Mouse (Mus musculus): ENCODE results near the gene Ubald2.
"Not testable (repeated sequence)": the region's sequence is repeated elsewhere in the genome, so short reads cannot be mapped to it uniquely, and the experiment has no call there.

Gene Ubald2

GRCm38 (mm10) chr11:116416196-116416943, 17.5 kb upstream of the Ubald2 start:
- no peak for DNase-seq (ENCODE audit: low spot score in 2 of 2)

DNA sequence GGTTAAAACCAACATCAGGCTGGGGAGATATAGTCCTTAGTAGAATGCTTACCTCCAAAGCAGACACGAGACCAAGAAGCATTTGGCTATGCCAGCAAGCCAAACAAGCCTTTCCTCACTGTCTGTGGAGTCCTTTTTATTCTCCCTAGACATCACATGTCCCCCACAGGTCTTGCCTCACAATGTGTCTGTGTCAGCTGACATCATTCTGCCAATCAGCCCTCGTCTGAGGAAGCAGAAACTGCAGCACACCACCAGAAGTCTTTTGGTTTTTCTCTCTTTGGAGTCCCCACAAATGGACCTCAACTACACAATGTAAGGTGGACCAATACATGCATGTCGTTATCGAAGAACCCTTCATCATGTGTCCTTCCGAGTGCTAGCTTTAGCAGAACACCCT, 16.8 kb upstream of the Ubald2 start:
- no peak for DNase-seq (ENCODE audit: low spot score in 2 of 2)

DNA sequence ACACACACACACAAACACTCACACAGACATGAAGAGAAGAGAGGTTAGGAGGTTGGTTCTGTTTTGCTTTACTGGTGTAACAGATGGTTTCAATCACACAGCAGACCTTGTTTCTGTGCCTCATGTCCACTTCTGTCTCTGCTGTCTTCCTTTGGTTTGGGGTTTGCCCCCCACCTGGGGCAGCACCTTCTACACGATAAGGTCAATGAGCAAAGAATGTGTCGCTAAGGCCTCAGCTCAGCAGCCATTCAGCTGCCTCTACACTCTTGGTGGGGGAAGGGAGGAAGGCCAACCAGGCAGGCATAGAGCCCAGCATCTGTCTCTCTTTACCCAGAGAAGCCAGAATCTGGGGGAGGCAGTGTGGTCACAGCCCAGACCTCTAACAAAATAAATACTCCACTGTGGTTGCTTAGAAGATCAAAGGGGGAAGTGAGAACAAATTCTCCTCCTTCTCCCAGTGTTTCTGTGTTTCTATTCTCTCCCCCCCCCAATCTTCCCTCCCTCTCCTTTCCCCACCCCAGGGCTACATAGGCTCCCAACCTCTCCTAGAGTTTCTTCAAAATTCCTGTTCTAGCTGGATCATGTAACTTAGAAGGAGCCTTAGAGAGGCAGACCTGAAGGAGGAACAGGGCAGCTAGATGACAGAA, 15.6 kb upstream of the Ubald2 start:
- DNase-seq (ENCODE audit: low spot score in 2 of 2): no peak

- DNase-seq (ENCODE audit: low spot score in 2 of 2): no peak
Observed at GRCm38 (mm10) chr11:116418841-116419462, 14.9 kb upstream of the Ubald2 start.

DNA sequence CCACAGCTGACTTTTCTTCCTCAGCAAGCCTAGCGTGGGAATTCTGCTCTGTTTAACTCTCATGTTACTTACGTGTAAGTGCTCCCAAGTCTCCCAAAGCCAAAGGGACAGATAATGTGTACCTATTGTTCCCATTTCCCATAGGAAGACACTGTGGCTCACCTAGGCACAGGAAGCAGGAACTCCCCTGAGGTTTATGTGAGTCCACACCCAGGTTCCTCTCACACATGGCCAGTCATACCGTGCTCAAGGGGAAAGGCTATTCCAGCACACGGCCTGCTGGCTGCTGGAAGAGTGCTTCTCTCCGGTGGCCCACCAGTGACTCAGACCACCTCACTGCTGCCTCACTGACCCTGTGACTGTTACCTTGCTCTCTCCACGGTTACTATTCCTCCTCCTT, 12.8 kb upstream of the Ubald2 start:
- no peak for DNase-seq (ENCODE audit: low spot score in 2 of 2)

DNA sequence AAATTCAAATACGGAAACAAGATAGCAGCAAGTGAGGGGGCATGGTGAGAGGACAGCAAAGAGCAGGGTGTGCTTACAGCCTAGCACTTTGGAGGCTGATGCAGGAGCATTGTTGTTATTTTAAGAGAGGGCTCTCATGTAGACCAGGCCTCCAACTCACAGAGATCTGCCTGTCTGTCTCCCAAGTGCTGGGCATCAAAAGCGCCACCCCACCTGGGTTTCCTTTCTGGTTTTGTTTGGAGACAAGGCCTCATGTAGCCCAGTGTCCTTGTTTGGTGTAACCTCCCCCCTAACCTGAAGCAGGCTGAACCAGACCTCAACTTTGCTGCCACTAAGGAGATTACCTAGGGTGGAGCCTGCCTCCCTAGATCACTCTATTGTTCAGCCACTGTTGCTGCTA, 11.3 kb upstream of the Ubald2 start:
- no peak for DNase-seq (ENCODE audit: low spot score in 2 of 2)

DNA sequence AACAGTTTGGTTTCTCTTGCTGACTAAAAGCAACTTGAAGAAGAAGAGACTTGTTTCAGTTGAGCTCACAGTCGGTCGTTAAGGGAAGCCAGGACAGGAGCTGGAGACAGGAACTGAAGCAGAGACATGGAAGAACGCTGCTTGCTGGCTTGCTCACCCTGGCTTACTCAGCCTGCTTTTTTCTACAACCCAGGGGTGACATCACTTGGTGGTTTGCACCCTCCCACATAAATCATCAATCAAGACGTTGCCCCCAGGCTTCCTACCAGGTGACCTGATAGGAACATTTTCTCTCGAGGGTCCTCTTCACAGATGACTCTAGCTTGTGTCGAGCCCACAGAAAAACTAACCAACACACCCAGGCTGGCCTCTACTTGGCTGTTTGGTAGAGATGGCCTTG, 10.7 kb upstream of the Ubald2 start:
- DNase-seq (ENCODE audit: low spot score in 2 of 2): no peak

DNA sequence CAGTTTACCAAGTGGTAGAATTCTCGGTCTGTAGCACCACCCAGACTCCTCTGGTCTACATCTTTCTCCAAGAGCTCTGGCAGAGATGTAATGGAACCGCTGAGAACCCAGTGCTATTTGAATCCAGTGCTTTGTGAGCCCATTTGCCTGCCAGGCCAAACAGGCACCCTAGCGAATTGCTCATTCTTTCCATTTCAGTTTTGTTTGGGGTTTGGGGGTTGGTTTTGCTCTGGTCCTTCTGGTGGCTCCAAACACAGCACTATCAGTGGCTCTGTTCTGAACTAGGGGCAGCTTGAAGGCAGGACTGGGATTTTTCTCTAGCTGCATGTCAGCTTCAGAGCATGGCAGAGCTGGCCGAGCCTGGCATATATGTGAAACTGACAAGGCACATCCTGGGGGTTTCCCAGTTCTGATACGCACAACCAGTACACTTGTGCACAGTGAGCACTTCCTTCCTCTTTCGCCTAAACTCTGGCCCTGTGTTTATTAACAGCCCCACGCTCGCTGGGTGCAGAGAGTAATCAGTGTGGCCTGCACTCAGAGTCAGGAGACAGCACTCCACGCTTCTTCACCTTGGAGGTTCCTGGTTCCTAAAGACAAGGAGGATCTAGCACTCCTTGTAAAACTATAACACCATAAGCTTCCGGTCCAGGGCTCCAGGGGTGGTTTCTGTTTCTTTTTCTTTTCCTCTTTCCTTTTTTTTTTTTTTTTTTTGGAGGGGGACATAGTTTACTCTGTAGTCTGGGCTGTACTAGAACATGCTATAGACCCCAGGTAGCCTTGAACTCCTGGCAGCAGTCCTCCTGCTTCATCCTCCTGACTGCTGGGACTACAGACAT, 9.9 kb upstream of the Ubald2 start:
- no peak for DNase-seq (ENCODE audit: low spot score in 2 of 2)

DNA sequence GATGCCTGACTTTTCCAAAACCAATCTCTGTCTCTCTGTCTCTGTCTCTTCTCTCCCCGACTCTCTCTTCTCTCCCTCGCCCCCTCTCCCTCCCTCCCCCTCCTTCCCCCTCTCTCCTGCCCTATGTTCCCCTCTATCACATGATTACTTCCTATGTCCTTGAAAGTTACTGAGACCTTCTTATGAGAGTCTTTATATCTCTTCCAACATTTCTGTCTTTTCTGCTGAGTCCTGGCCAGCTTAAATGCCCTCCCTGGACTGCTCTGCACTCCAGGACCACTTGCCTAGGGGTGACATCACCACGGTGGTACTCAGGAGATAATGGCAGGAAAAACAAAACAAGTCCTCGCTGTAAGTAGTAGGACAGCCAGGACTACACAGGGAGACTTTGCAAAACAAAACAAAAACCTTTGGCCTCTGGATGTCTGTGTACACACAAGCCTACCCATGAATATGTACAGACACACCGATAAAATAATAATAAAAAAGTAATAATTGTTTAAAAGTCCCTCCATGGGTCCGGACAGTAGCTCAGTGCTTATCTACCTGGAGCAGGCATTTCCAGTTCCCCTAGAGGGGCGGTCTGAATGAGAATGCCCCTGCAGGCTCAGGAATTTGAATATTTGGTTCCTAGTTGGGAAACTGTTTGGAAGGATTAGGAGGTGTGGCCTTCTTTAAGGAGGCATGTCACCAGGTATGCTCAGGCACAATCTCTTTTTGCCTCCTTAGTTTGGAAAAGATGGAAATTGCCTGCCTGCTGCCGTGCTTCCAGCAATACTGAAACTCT, 9.1 kb upstream of the Ubald2 start:
- no peak for DNase-seq (ENCODE audit: low spot score in 2 of 2)

DNA sequence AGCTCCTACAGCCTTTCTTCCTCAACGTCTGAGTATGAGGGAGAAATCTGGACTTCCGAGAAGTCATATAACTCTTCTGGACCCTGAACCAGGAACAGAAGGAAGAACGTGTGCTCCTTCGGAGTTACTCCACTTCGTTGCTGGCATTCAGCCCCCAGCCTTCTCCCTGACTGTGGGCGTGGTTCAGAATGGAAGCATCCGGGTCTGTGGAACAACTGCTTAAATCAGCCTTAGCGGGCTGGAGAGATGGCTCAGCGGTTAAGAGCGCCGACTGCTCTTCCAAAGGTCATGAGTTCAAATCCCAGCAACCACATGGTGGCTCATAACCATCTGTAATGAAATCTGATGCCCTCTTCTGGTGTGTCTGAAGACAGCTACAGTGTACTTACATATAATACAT, 7.6 kb upstream of the Ubald2 start:
- DNase-seq (ENCODE audit: low spot score in 2 of 2): not testable (repeated sequence)

DNA sequence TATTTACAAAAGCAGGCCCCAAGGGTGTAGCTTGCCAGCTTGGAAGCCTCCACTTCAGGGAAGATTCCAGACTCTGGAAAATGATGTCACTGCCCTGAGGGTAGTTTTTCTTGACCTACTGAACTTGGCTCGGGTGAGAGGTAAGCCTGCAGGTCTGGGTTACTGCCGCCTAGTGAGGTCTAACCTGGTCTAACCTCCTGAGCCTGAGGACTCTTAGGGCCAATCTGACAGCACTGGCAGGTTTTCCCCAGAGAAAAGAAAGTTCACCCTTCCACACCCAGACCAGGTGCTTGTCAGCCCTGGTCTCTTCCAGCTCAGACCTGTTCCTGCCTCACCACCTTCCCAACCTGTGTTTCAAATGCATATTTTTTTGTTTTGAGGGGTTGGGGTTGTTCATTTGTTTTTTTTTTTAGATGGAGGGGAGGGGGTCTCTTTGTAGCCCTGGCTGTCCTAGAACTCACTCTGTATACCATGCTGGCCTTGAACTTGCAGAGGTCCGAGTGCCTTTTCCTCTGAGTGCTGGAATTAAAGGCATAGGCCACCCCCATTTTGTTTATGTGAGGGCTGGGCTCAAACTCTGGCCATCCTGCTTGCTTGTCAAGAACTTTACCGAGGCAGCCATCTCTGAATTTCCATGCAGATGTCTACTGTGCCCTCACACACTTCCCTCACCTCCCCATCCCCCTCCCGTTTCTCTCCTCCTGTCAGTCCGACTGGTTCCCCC, 6.9 kb upstream of the Ubald2 start:
- no peak for DNase-seq (ENCODE audit: low spot score in 2 of 2)

DNA sequence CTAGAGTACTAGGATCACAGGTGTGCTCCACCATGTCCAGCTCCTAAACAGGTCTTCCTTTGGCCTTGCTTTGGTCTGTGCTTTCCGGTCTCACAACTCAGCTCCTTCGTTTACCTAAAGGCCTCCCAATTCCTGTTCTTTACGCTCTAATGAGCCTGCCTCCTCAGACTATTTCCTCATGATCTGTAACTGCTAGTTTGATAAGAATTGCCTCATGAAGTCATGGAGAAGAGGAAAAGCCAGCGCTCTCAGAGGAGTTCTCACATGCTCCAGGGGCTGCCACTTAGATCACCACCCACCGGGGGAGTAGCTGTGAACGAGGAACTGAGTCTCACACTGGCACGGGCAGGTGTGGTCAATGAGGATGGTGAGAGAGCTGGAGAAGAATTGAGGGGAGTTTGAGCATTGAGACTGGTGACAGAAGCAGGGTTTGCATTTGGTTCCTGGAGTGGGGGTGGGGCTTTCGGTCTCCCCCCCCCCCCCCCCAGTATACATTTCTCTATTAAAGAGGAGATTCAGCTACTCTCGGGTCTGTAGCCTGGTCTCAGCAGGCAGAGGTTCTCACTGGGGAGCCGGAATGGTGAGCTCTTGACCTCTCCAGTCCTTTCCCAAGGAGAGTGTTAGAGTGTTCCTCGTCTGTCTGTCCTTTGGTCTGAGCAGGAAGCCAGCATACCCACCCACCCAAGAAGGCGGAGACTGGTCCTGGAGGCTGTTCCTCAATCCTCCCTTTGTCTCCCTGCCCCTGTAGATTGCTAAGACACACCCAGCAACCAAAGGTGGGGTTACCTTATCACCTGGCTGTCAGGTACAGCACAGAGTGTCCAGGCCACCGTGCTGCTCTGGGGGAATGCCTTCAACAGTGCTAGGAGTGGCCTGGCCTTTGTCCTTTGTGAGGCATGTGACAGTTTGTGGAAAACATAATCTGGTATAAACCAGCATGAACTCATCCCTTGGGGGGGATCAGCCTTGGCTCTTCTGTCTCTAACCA, 4.7 kb upstream of the Ubald2 start:
- no peak for DNase-seq (ENCODE audit: low spot score in 2 of 2)

DNA sequence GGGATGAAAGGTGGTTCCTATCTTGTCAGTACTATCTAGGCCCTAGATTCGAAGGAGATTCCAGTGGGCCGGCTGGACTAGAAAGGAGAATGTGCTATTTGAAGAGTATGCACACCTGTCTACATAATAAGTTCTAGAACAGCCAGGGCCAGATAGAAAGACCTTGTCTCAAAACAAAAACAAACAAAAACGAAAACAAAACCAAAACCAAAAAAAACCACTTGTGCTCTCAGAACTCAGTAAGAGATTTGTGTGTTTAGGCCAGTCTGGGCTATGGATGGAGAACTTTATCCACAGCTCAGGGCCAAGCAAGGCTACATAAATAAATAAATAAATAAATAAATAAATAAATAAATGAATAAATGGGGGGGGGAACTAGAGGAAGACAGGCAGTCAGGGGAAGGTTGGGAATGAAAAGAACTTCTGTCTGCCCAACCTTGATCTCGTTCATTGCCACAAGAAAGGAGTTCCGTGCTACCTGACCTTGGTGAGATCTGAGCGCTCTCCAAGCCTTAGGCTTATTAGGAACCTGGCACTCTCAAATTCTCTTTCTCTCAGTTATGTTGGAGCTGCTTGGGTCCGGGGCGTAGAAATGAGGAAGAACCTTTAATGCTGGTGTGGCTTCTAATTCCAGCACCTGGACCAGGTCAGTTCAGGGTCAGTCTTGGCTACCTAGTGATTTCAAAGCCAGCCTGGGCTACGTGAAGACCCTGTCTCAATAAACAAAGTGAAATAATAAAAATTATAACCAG, 3.9 kb upstream of the Ubald2 start:
- no peak for DNase-seq (ENCODE audit: low spot score in 2 of 2)

- DNase-seq (ENCODE audit: low spot score in 2 of 2): no peak
Observed at GRCm38 (mm10) chr11:116430723-116431427, 3.0 kb upstream of the Ubald2 start.

DNA sequence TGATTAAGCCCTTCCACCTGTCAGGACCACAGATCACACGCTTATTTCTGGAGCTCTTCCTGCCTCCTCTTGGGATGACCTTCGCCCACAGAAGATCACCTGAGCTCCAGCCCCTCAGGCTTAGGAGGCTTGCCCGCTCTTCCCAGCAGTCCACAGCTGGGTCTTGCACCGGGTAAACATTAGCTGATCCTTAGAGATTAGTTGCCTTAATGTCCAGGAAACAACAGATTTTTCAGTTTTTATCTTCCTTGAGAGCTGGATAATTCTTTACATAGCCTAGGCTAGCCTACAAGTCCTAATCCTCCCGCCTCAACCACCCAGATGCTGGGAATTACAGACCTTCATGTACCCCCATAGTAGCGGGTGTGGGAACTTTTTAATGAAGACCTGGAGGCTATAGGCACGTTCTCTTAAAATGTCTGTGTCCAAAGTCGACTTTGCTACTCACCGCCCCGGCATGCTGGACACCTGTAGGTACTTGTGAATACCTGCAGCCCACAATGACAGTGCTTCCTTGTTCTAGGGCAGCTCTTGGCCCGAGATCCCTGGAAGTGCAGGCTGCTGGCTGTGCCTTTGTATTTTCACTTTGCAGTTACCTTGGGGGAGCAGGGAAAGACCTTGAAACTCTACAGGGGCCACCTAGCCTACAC, 2.3 kb upstream of the Ubald2 start:
- no peak for DNase-seq (ENCODE audit: low spot score in 2 of 2)

- DNase-seq (ENCODE audit: low spot score in 2 of 2): no peak
Observed at GRCm38 (mm10) chr11:116432127-116432526, 1.8 kb upstream of the Ubald2 start.

DNA sequence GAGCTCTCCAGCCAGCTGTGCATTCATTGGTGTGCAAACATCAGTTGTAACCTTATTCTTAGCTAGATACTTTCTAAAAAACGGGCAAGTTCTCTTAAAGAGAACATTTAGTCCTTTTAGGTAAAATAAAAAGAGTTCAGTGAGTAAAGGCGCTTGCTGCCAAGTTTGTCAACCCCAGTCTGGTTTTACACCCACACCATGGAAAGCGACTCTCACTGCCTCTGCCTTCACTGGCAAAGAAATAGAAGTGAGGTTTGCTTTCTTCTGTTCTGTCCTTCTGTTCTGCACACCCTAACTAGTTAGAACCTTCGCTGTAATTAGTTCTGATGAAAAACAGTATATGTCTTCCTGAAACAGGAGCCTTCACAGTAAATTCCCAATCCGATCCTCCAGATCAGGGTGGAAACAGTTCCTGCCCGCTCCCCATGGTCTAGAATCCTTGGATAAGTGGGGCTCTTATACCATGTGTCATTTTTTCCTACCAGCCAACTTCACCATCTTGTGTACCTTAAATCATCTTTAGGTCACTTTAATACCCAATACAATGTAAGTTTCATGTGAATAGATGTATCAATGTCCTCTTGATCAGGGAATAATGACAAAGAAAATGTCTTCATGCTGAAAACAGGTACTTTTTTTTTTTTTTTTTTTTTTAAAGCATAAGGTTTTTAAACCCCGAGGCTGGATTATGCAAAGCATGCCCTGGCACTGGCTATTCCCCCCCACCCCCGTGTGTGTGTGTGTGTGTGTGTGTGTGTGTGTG, 1.1 kb upstream of the Ubald2 start:
- DNase-seq (ENCODE audit: low spot score in 2 of 2): no peak

All from thymus, postnatal 10 days (tissue).